Mouse (Mus musculus) midbrain, postnatal 0 days (tissue): ENCODE data around the gene Ccs. TPM values are rescaled to one million over a fixed set of nuclear protein-coding genes. Genes with fewer than 3 reads are reported as not detected.

ENCODE experiments used
- ATAC-seq: fragments of 200-750 bp; cut with Nextera tagmentation; 2 replicates; pipeline ENCODE4 v1.8.0; 2017; ENCODE audit warnings: moderate number of reproducible peaks, mild to moderate bottlenecking, moderate TSS enrichment, moderate library complexity; ENCODE audit not compliant: low FRiP score
- DNase-seq: peaks from one replicate; pipeline ENCODE4 v3.0.0-alpha.2; 2015; ENCODE audit warnings: low spot score
- H3K27ac ChIP-seq: fragments of 300-500 bp; sonication (generic); 2 replicates; pipeline ENCODE4 v1.5.1; 2014; ENCODE audit warnings: low read depth, mild to moderate bottlenecking, low read length, mixed read lengths
- H3K27me3 ChIP-seq: fragments of 300-500 bp; sonication (generic); 2 replicates; pipeline ENCODE4 v1.6.1; 2014; ENCODE audit warnings: low read length, control low read depth, mixed read lengths; ENCODE audit not compliant: insufficient read depth
- H3K36me3 ChIP-seq: fragments of 300-500 bp; sonication (generic); 2 replicates; pipeline ENCODE4 v1.6.1; 2014; ENCODE audit warnings: low read length, control low read depth, mixed read lengths; ENCODE audit not compliant: insufficient read depth
- H3K4me1 ChIP-seq: fragments of 300-500 bp; sonication (generic); 2 replicates; pipeline ENCODE4 v1.6.1; 2014; ENCODE audit warnings: mild to moderate bottlenecking, control low read depth, antibody characterized with exemption, low read length, mixed read lengths; ENCODE audit not compliant: insufficient read depth
- H3K4me2 ChIP-seq: fragments of 300-500 bp; sonication (generic); 2 replicates; pipeline ENCODE4 v1.6.1; 2014; ENCODE audit warnings: low read depth, mild to moderate bottlenecking, low read length, mixed read lengths; ENCODE audit not compliant: poor library complexity, severe bottlenecking
- H3K4me3 ChIP-seq: fragments of 300-500 bp; sonication (generic); 2 replicates; pipeline ENCODE4 v1.5.1; 2014; ENCODE audit warnings: low read depth, mild to moderate bottlenecking, low read length, moderate library complexity
- H3K9ac ChIP-seq: fragments of 300-500 bp; sonication (generic); replicated peaks from 2 replicates; pipeline ENCODE4 v1.6.1; 2014; ENCODE audit warnings: mild to moderate bottlenecking, low read length, moderate library complexity, mixed read lengths; ENCODE audit not compliant: poor library complexity, severe bottlenecking
- H3K9me3 ChIP-seq: fragments of 300-500 bp; sonication (generic); 2 replicates; pipeline ENCODE4 v1.6.1; 2016; ENCODE audit warnings: low read length, control low read depth
- CTCF ChIP-seq: IDR thresholded peaks from 2 replicates; pipeline ENCODE4 v1.5.1; 2016; ENCODE audit warnings: antibody characterized with exemption, mild to moderate bottlenecking
- WGBS: fragments of 180-500 bp; shearing (Covaris S2); extraction: QIAGEN DNeasy Blood & Tissue Kit; methylation state at CpG from one replicate; pipeline ENCODE4 v1.1.7; 2014; 5-methylcytosine and 5-hydroxymethylcytosine counted together
- polyA plus RNA-seq: library from polyadenylated mRNA; unstranded; fragments of >200 nt; fragmentation: Nextera tagmentation; extraction: Ambion mirVana; gene quantifications from 2 replicates; pipeline ENCODE4 v1.2.1, GENCODE M21; 2015
- total RNA-seq: library from RNA; depleted of rRNA; stranded (reverse); fragments of >200 nt; gene quantifications from 2 replicates; pipeline ENCODE4 v1.2.3, GENCODE M21; 2014

The Ccs gene
- total and polyA plus RNA-seq, 2 experiments from 2014 or later, result 20.0 to 42.6 TPM

GRCm38 (mm10) chr19:4845846-4846245 is 6.7 kb upstream of the Ccs start:
- no peak for ATAC-seq
- no peaks in the 10 kb centered on the region for H3K9me3 ChIP-seq
- no peak overlapping the region for H3K9ac ChIP-seq
- no peak for DNase-seq
- TF ChIP-seq CTCF, result no peak
- no peaks in the 10 kb centered on the region for H3K36me3 ChIP-seq
- no peaks in the 10 kb centered on the region for H3K4me1 ChIP-seq
- no peak overlapping the region for H3K4me2 ChIP-seq
- peaks cover 11% of the 10 kb centered on the region; the same call in 1 of the 2 replicates for H3K27me3 ChIP-seq
- no peak overlapping the region for H3K27ac ChIP-seq
- 84% methylated on average over 2 of the region's 2 CpGs for WGBS
- no peak overlapping the region for H3K4me3 ChIP-seq

- Histone ChIP-seq H3K36me3 (no peaks in the 10 kb centered on the region), H3K9ac (no peak overlapping the region), H3K27ac (no peak overlapping the region), H3K4me2 (no peak overlapping the region), H3K4me1 (peaks cover 10% of the 10 kb centered on the region), H3K27me3 (peaks cover 18% of the 10 kb centered on the region), H3K4me3 (no peak overlapping the region), H3K9me3 (no peaks in the 10 kb centered on the region)
- TF ChIP-seq CTCF, result no peak
- ATAC-seq (no peak), DNase-seq (no peak)
- 64% methylated on average over 2 of the region's 2 CpGs for WGBS
Observed at GRCm38 (mm10) chr19:4842611-4843010, 3.5 kb upstream of the Ccs start.

GRCm38 (mm10) chr19:4840848-4841247 is 1.7 kb upstream of the Ccs start:
- Histone ChIP-seq H3K9ac (no peak overlapping the region), H3K4me1 (peaks cover 10% of the 10 kb centered on the region), H3K27ac (no peak overlapping the region), H3K36me3 (no peaks in the 10 kb centered on the region), H3K4me3 (no peak overlapping the region), H3K4me2 (no peak overlapping the region), H3K27me3 (peaks cover 18% of the 10 kb centered on the region), H3K9me3 (no peaks in the 10 kb centered on the region)
- DNase-seq (no peak), ATAC-seq (no peak)
- TF ChIP-seq CTCF, result no peak
- 88% methylated on average over 9 of the region's 9 CpGs for WGBS

- peaks cover 10% of the 10 kb centered on the region for H3K4me1 ChIP-seq
- TF ChIP-seq CTCF, result no peak
- no peak; the same call in 1 of the 2 replicates for ATAC-seq
- H3K9me3 ChIP-seq, result no peaks in the 10 kb centered on the region
- H3K27me3 ChIP-seq, result peaks cover 18% of the 10 kb centered on the region
- DNase-seq, result no peak
- peak overlapping the region; percentile 38; the same call in 1 of the 2 replicates for H3K27ac ChIP-seq
- H3K4me3 ChIP-seq, result peak overlapping the region; percentile 63
- 29% methylated on average over 10 of the region's 10 CpGs for WGBS
- peak overlapping the region; percentile 64 for H3K9ac ChIP-seq
- H3K36me3 ChIP-seq, result no peaks in the 10 kb centered on the region
- H3K4me2 ChIP-seq, result peak overlapping the region; percentile 96
Observed at GRCm38 (mm10) chr19:4838526-4839140, 499 bp downstream of the Ccs start.

- Histone ChIP-seq H3K4me3 (no peak overlapping the region), H3K9ac (no peak overlapping the region), H3K9me3 (no peaks in the 10 kb centered on the region), H3K27ac (no peak overlapping the region), H3K36me3 (no peaks in the 10 kb centered on the region), H3K4me1 (peaks cover 10% of the 10 kb centered on the region), H3K27me3 (peaks cover 18% of the 10 kb centered on the region), H3K4me2 (no peak overlapping the region)
- no peak for DNase-seq
- 93% methylated on average over 6 of the region's 6 CpGs for WGBS
- TF ChIP-seq CTCF, result no peak
- ATAC-seq, result no peak
Observed at GRCm38 (mm10) chr19:4837049-4837448, 2.1 kb downstream of the Ccs start.

GRCm38 (mm10) chr19:4836096-4836495 is 3.0 kb downstream of the Ccs start:
- no peak overlapping the region for H3K4me2 ChIP-seq

More at GRCm38 (mm10) chr19:4836096-4836495, 3.0 kb downstream of the Ccs start:
- Histone ChIP-seq H3K27ac (no peak overlapping the region), H3K27me3 (peaks cover 9% of the 10 kb centered on the region), H3K4me1 (peaks cover 10% of the 10 kb centered on the region), H3K36me3 (no peaks in the 10 kb centered on the region), H3K9ac (no peak overlapping the region), H3K9me3 (no peaks in the 10 kb centered on the region), H3K4me3 (no peak overlapping the region)
- WGBS, result 79% methylated on average over 2 of the region's 2 CpGs
- TF ChIP-seq CTCF, result no peak
- no peak for ATAC-seq
- no peak for DNase-seq
